Mouse (Mus musculus): ENCODE results near the gene E330009J07Rik.
A peak's percentile ranks its signal among the peaks of the same experiment; 100 is the strongest.

The E330009J07Rik gene

DNA sequence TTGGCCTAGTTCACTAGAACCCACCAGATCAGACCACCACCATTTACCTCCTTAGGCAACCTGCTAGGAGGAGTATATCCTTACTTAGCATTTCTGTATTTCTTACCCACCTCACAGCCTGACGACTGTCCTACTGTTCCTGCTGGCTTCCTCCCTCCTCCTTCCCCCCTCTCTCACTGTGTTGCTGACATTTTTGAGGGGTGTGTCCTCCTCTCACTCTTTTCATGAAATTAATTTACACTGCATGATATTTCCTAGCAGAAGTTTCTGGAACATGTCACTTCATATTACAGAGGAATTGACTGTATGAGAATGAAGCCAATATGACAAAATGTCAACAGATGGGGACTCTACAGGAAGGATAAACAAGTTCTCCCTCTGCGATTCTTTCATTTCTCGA lies 7.2 kb downstream of the E330009J07Rik start:
- DNase-seq, result no peak

- no peak for DNase-seq
These were observed 8.5 kb downstream of the E330009J07Rik start for GRCm38 (mm10) chr6:40427441-40427840.

- DNase-seq, result peak; percentile 62
These were observed 12.2 kb downstream of the E330009J07Rik start for GRCm38 (mm10) chr6:40423774-40424173.

DNA sequence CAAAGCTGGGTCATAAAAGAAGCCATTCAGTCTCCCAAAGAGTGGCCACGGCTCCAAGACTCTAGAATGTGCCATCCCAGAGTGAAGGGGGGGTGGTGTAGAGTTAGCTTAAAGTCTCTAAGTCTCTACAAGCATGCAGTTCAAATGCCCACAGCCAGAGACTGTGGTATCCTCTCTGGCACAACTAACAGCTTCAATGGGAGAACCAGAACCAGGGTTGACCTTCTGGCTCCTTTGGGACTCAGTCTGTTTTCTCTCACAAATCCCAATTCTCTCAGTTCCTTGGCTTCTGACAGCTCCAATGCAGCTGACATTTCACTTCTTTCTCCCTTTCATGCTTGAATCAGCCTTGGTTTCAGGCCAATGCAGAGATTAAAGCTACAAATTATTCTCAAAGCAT lies 12.9 kb downstream of the E330009J07Rik start:
- no peak for DNase-seq

GRCm38 (mm10) chr6:40421099-40421498 lies 14.8 kb downstream of the E330009J07Rik start:
- DNase-seq, result no peak

GRCm38 (mm10) chr6:40418386-40418785 lies 17.5 kb downstream of the E330009J07Rik start:
- no peak for DNase-seq

GRCm38 (mm10) chr6:40415799-40416198 lies 20.1 kb downstream of the E330009J07Rik start:
- no peak for DNase-seq

DNA sequence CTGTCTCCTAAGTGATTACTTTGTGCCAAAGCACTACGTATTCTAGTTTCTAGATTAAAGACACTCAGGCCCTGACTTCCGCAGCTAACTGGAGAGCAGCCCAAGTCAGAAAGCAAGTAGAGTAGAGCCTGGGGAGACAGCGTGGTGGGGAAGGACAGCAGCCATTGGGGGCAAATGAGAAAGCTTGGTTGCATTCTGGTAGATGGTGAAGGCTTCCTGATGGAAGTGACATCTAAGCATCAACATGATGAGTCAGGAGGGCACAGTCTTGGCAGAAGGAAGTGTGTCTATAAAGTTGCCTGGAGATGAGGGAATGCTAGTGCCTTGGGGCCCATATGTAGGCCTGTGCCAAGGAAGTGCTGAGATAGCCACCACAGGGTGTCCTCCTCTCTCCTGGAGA lies 22.4 kb downstream of the E330009J07Rik start:
- no peak for DNase-seq

DNA sequence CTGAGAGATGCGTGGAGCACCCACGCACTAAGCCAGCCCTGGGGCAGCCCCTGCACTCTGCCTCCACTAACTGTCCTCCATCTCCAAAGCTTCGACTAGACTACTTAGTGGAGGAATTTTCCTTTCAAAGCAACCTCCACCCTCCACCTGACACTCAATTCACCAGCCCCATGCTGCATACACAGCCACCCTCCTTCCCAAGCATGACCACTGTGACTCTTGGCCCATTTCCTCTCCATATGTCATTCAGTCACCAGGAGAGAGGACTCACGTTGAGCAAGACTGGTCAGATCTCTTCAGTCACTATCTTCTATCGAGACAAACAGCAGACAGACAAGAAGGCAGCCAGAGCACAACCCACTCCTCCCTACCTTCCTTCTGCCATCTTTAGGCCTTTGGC lies 22.9 kb downstream of the E330009J07Rik start:
- no peak for DNase-seq

DNA sequence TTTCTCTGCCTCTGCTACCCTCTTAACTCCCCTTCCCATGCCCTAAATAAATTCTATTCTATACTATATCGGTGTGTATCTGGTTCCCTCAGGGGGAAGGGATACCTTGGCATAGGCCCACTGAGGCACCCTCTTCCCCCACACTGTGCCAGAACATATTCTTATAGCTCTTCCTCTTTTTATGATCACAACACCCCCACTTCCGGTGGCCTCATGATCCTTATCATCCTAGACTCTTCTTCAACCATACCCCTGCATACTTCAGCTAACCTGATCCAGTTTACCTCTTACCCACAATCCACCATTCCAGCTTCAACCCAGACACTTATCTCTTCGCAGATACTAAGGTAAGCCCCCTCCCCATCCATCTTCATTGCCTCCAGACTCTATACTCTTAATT lies 24.9 kb downstream of the E330009J07Rik start:
- no peak for DNase-seq

GRCm38 (mm10) chr6:40403640-40404285 lies 32.2 kb downstream of the E330009J07Rik start:
- no peak for DNase-seq

- no peak for DNase-seq
These were observed 33.9 kb downstream of the E330009J07Rik start for GRCm38 (mm10) chr6:40402031-40402430.

DNA sequence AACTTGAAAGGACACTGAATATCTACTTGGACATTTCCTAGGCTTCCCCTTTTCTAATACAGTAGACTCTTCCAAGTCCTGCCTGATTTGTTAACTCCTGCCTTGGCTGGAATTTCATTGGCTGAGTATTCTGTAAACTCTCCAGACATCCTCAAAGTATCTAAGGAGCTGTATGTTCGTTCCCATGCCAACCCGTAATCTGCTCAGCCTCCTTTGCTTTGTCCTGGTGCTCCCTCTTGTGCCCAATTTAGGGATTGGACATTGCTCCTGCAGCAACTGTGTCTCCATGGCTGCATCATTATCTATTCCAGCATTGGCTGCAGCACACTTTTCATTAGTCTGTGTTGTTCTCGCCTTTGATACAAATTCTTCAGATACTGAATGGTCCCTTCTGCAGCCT lies 42.7 kb downstream of the E330009J07Rik start:
- DNase-seq, result peak; percentile 23

GRCm38 (mm10) chr6:40390975-40391374 lies 45.0 kb downstream of the E330009J07Rik start:
- DNase-seq, result no peak

DNA sequence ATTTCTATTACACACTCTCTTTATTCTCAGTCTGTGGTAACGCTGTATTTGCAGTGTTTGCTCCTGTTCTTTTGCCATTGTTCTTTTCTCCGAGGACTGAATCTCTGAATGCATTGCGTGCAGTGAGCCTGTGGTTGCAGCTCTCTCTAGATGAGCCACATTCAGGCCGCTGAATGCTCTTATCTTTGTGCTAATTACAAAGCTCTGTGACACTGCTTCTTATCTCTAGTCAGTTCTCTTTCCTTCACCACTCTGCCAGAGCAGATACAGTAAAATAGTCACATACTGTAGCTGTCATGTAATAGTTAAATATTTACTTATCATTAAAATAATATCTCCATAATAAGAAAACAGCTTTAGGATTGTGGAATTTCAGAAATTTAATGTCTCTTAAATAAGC lies 47.3 kb downstream of the E330009J07Rik start:
- DNase-seq, result no peak

DNA sequence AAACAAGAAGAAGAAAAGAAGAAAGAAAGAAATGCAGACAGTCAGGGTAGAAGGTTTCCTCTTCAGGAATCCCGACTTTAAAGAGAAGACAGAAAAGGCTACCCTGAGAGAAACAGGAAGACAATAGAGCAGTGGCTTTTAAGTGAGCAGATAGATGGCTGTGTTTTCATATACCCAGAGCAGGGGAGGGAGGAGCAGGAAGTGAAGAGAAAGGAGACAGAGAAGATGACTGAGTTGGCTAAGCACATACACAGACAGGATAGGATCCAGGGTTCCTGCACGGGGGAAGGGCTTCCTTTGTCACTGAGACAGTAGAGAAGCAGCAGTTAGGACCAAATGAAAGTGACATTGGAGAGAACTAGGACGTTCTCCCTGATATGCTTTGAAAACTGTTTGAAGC lies 50.3 kb downstream of the E330009J07Rik start:
- peak; percentile 9 for DNase-seq

DNA sequence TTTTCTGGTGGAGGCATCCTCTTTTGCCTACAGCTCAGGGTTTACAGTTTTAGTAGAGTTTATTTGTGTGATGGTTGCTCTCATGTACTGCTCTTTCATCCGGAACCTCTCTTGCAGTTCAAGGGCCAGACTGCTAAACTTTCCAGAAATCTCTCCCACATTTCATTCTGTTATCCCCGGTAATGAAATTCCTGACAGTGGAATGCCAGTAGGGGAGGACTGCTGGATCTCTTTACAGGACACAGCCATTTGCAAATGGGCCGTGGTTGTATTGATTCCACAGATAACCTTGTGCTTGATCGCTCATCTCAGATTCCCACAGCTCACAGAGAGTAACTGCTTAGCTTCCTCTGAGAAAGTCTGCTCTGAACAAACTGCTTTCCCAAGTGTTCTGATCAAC lies 54.0 kb downstream of the E330009J07Rik start:
- DNase-seq, result no peak

DNA sequence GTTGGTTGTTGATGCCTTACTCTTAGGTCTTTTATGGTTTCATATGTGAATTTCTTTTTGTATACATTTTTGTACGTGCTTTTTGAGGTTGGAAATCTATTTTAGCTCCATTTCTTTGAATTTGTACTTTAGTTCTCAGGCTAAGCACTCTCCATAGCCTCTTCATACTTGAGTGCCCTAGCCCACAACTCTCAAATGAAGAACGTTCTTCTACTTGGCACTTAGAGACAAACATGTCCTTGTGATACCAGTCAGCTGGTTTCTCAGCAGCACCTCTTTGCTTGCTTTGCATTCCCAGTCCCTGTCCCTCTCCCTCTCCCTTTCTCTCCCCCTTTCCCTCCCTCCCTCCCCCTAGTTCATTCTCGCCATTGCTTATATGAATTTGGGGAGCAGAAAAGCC lies 55.8 kb downstream of the E330009J07Rik start:
- no peak for DNase-seq

- DNase-seq, result no peak
These were observed 64.9 kb downstream of the E330009J07Rik start for GRCm38 (mm10) chr6:40371031-40371430.

DNA sequence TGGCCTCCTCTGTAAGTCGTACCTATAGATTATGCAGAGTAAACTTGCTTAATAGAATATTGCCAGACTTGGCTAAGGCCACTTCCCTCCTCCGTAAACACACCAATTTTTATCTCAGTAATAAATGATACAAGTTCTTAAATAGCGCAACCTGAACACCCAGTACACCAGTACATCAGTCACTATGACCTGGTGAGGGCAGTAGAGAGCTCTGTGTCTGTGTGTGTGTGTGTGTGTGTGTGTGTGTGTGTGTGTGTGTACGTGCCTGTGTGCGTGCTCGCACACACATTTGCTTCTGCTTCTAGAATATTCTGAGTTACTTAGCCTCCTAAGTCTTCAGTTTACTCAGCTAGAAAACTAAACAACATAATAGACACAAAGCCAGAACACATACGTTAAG lies 82.6 kb downstream of the E330009J07Rik start:
- DNase-seq, result peak; percentile 3

All from thymus, postnatal 25 days (tissue).